Mouse (Mus musculus): ENCODE measurements around the gene Pde4a. TPM values are rescaled to one million over a fixed set of nuclear protein-coding genes. Genes with fewer than 3 reads are reported as not detected.

Gene Pde4a
- polyA plus RNA-seq, 1 experiment from 2014 or later = 2.8 TPM

- Histone ChIP-seq H3K9me3 (ENCODE audit: control insufficient read depth) (no peaks in the 10 kb centered on the region), H3K27me3 (replicated peaks; ENCODE audit: control insufficient read depth, insufficient read depth, low read length) (peaks cover 38% of the 10 kb centered on the region), H3K4me3 (ENCODE audit: low read depth, low read length) (no peak overlapping the region), H3K4me1 (replicated peaks; ENCODE audit: control insufficient read depth, insufficient read depth, low read length) (peaks cover 15% of the 10 kb centered on the region), H3K36me3 (ENCODE audit: control insufficient read depth, insufficient read depth) (peaks cover 6% of the 10 kb centered on the region; the same call in 1 of the 2 replicates), H3K4me2 (replicated peaks; ENCODE audit: low read depth) (no peak overlapping the region), H3K9ac (ENCODE audit: low read depth, low read length) (no peak overlapping the region), H3K27ac (ENCODE audit: low read depth, low read length) (no peak overlapping the region)
- TF ChIP-seq CTCF (IDR thresholded peaks at IDR 0.05; ENCODE audit: low read depth) = peak; percentile 99
- ATAC-seq = no peak
- WGBS = 10% methylated on average over 11 of the region's 11 CpGs
Measured at GRCm38 (mm10) chr9:21241343-21241742, 75.8 kb downstream of the Pde4a start.

GRCm38 (mm10) chr9:21243826-21244427 lies 78.4 kb downstream of the Pde4a start:
- Histone ChIP-seq H3K9ac (ENCODE audit: low read depth, low read length) (no peak overlapping the region), H3K27me3 (replicated peaks; ENCODE audit: control insufficient read depth, insufficient read depth, low read length) (peaks cover 57% of the 10 kb centered on the region)
- 12% methylated on average over 42 of the region's 42 CpGs for WGBS

GRCm38 (mm10) chr9:21244428-21245112 lies 79.1 kb downstream of the Pde4a start:
- Histone ChIP-seq H3K27me3 (replicated peaks; ENCODE audit: control insufficient read depth, insufficient read depth, low read length) (peaks cover 63% of the 10 kb centered on the region), H3K4me3 (ENCODE audit: low read depth, low read length) (peak overlapping the region; percentile 47), H3K4me1 (replicated peaks; ENCODE audit: control insufficient read depth, insufficient read depth, low read length) (peaks cover 3% of the 10 kb centered on the region), H3K9me3 (ENCODE audit: control insufficient read depth) (no peaks in the 10 kb centered on the region), H3K27ac (ENCODE audit: low read depth, low read length) (no peak overlapping the region), H3K9ac (ENCODE audit: low read depth, low read length) (no peak overlapping the region), H3K36me3 (ENCODE audit: control insufficient read depth, insufficient read depth) (no peaks in the 10 kb centered on the region), H3K4me2 (replicated peaks; ENCODE audit: low read depth) (peak overlapping the region; percentile 76)
- WGBS = under 1% methylated on average over 72 of the region's 72 CpGs
- TF ChIP-seq CTCF (IDR thresholded peaks at IDR 0.05; ENCODE audit: low read depth) = peak; percentile 4; the same call in 1 of the 2 replicates
- no peak for ATAC-seq

More at GRCm38 (mm10) chr9:21243826-21244427, 78.4 kb downstream of the Pde4a start:
- no peak for ATAC-seq
- H3K36me3 ChIP-seq (ENCODE audit: control insufficient read depth, insufficient read depth) = no peaks in the 10 kb centered on the region
- no peak overlapping the region for H3K27ac ChIP-seq (ENCODE audit: low read depth, low read length)
- H3K4me2 ChIP-seq (replicated peaks; ENCODE audit: low read depth) = peak overlapping the region; percentile 76
- peak overlapping the region; percentile 47 for H3K4me3 ChIP-seq (ENCODE audit: low read depth, low read length)
- peaks cover 3% of the 10 kb centered on the region for H3K4me1 ChIP-seq (replicated peaks; ENCODE audit: control insufficient read depth, insufficient read depth, low read length)
- TF ChIP-seq CTCF (IDR thresholded peaks at IDR 0.05; ENCODE audit: low read depth) = no peak
- no peaks in the 10 kb centered on the region for H3K9me3 ChIP-seq (ENCODE audit: control insufficient read depth)

- H3K4me3 ChIP-seq (ENCODE audit: low read depth, low read length) = peak overlapping the region; percentile 47
- H3K4me2 ChIP-seq (replicated peaks; ENCODE audit: low read depth) = peak overlapping the region; percentile 76
- no peak overlapping the region for H3K9ac ChIP-seq (ENCODE audit: low read depth, low read length)
- 4% methylated on average over 16 of the region's 16 CpGs for whole genome bisulfite sequencing
- H3K27ac ChIP-seq (ENCODE audit: low read depth, low read length) = no peak overlapping the region
- no peak for ATAC-seq
- H3K9me3 ChIP-seq (ENCODE audit: control insufficient read depth) = no peaks in the 10 kb centered on the region
- peaks cover 3% of the 10 kb centered on the region for H3K4me1 ChIP-seq (replicated peaks; ENCODE audit: control insufficient read depth, insufficient read depth, low read length)
- H3K36me3 ChIP-seq (ENCODE audit: control insufficient read depth, insufficient read depth) = no peaks in the 10 kb centered on the region
- peaks cover 69% of the 10 kb centered on the region for H3K27me3 ChIP-seq (replicated peaks; ENCODE audit: control insufficient read depth, insufficient read depth, low read length)
- TF ChIP-seq CTCF (IDR thresholded peaks at IDR 0.05; ENCODE audit: low read depth) = no peak
Measured at GRCm38 (mm10) chr9:21245113-21245487, 79.6 kb downstream of the Pde4a start.

- Histone ChIP-seq H3K4me3 (ENCODE audit: low read depth, low read length) (no peak overlapping the region), H3K36me3 (ENCODE audit: control insufficient read depth, insufficient read depth) (no peaks in the 10 kb centered on the region), H3K9me3 (ENCODE audit: control insufficient read depth) (no peaks in the 10 kb centered on the region), H3K9ac (ENCODE audit: low read depth, low read length) (no peak overlapping the region), H3K4me2 (replicated peaks; ENCODE audit: low read depth) (no peak overlapping the region), H3K27ac (ENCODE audit: low read depth, low read length) (no peak overlapping the region), H3K27me3 (replicated peaks; ENCODE audit: control insufficient read depth, insufficient read depth, low read length) (peaks cover 76% of the 10 kb centered on the region), H3K4me1 (replicated peaks; ENCODE audit: control insufficient read depth, insufficient read depth, low read length) (peaks cover 3% of the 10 kb centered on the region)
- WGBS = 91% methylated on average over 1 of the region's 1 CpGs
- ATAC-seq = no peak
- no peak for TF ChIP-seq CTCF (IDR thresholded peaks at IDR 0.05; ENCODE audit: low read depth)
Measured at GRCm38 (mm10) chr9:21246342-21246741, 80.8 kb downstream of the Pde4a start.

- peak within 1 kb of the TSS; percentile 32 for H3K4me3 ChIP-seq (ENCODE audit: low read depth, low read length)
- no peaks in the 10 kb centered on the region for H3K9me3 ChIP-seq (ENCODE audit: control insufficient read depth)
- peaks cover 76% of the 10 kb centered on the region for H3K27me3 ChIP-seq (replicated peaks; ENCODE audit: control insufficient read depth, insufficient read depth, low read length)
- peaks cover 3% of the 10 kb centered on the region for H3K4me1 ChIP-seq (replicated peaks; ENCODE audit: control insufficient read depth, insufficient read depth, low read length)
- TF ChIP-seq CTCF (IDR thresholded peaks at IDR 0.05; ENCODE audit: low read depth) = no peak
- ATAC-seq = no peak
- WGBS = 3% methylated on average over 29 of the region's 30 CpGs
- no peak within 1 kb of the TSS for H3K9ac ChIP-seq (ENCODE audit: low read depth, low read length)
- H3K4me2 ChIP-seq (replicated peaks; ENCODE audit: low read depth) = peak within 1 kb of the TSS; percentile 59
- no peaks in the 10 kb centered on the region for H3K36me3 ChIP-seq (ENCODE audit: control insufficient read depth, insufficient read depth)
- H3K27ac ChIP-seq (ENCODE audit: low read depth, low read length) = no peak within 1 kb of the TSS
Measured at GRCm38 (mm10) chr9:21248326-21248725, 82.8 kb downstream of the Pde4a start, which contains the start of gene S1pr5. Gene S1pr5, minus strand, starts transcription at chr9:21248443.
